9 mouse cellular contexts compared by ENCODE assay signal in genomic region chr13:57450189-57450821, GRCm38 (mm10).
DNase-seq lines count a peak whose midpoint lies in the region; ATAC-seq lines count a peak whose summit lies in the region.
"Had no signal": no experiment of that assay in that cellular context is flagged by ENCODE, and none has a peak within 500 bp of the region (broad histone marks: within the 10 kb centered on the region; RNA-seq: fewer than 3 reads in every experiment).

No protein-coding gene starts in this region.

- 5% methylated on average over 11 of the region's 11 CpGs for WGBS in forebrain, embryonic 16.5 days
- 11% methylated on average over 11 of the region's 11 CpGs for WGBS in limb, embryonic 13.5 days

- no peak for DNase-seq in frontal cortex, postnatal 25 days (ENCODE audit: low spot score in 2 of 2)
- peak; percentile 78 for DNase-seq in brain, adult 2 months (ENCODE audit: low read depth, low spot score)
- no peak for DNase-seq in heart, postnatal 25 days (ENCODE audit: low spot score)
- DNase-seq in lung, postnatal 25 days (ENCODE audit: low spot score): no peak

- no peak overlapping the region for H3K27ac ChIP-seq in forebrain, embryonic 16.5 days (ENCODE audit: low read length)
- peak overlapping the region; percentile 52; the same call in 1 of the 2 replicates for H3K27ac ChIP-seq in limb, embryonic 13.5 days
- H3K27ac ChIP-seq: liver, embryonic 14.5 days had no signal

- no peak overlapping the region for H3K4me3 ChIP-seq in forebrain, embryonic 16.5 days (replicated peaks; ENCODE audit: low read length)
- no peak overlapping the region for H3K4me3 ChIP-seq in limb, embryonic 13.5 days

- ATAC-seq in frontal cortex, adult (ENCODE audit: low TSS enrichment): peak; percentile 90
- ATAC-seq in forebrain, embryonic 16.5 days: peak; percentile 74
- ATAC-seq in limb, embryonic 13.5 days (ENCODE audit: low FRiP score, low read depth): peak; percentile 81
- no peak for ATAC-seq in megakaryocyte-erythroid progenitor cell, adult 5-6 weeks (replicated peaks; ENCODE audit: low FRiP score, low TSS enrichment, poor library complexity, severe bottlenecking)

- H3K36me3 ChIP-seq in forebrain, embryonic 16.5 days (ENCODE audit: control insufficient read depth, insufficient read depth): no peaks in the 10 kb centered on the region
- no peaks in the 10 kb centered on the region for H3K36me3 ChIP-seq in limb, embryonic 13.5 days

- H3K27me3 ChIP-seq in forebrain, embryonic 16.5 days (replicated peaks; ENCODE audit: control insufficient read depth, insufficient read depth, low read length): no peaks in the 10 kb centered on the region
- H3K27me3 ChIP-seq in limb, embryonic 13.5 days: peaks cover 5% of the 10 kb centered on the region; the same call in 1 of the 2 replicates

- H3K9ac ChIP-seq in forebrain, embryonic 16.5 days (replicated peaks; ENCODE audit: low read depth, low read length): no peak overlapping the region
- H3K9ac ChIP-seq in limb, embryonic 13.5 days: no peak overlapping the region
- H3K9ac ChIP-seq: liver, embryonic 14.5 days had no signal

- intact Hi-C loops in heart, postnatal 25 days (cut with DNase I): no loop called here

- peaks cover 13% of the 10 kb centered on the region for H3K4me1 ChIP-seq in forebrain, embryonic 16.5 days (replicated peaks; ENCODE audit: control insufficient read depth, insufficient read depth, low read length)
- peaks cover 31% of the 10 kb centered on the region for H3K4me1 ChIP-seq in limb, embryonic 13.5 days

- no peak overlapping the region for H3K4me2 ChIP-seq in forebrain, embryonic 16.5 days (ENCODE audit: low read length)
- peak overlapping the region; percentile 34 for H3K4me2 ChIP-seq in limb, embryonic 13.5 days (replicated peaks)

- no peaks in the 10 kb centered on the region for H3K9me3 ChIP-seq in forebrain, embryonic 16.5 days (ENCODE audit: control insufficient read depth, low read length)
- H3K9me3 ChIP-seq in limb, embryonic 13.5 days: no peaks in the 10 kb centered on the region
